ENCODE assay signal across 1 mouse cellular context in genomic region chr9:56950414-56951400, GRCm38 (mm10).
A peak's percentile ranks its signal among the peaks of the same experiment; 100 is the strongest.
TF ChIP-seq lines count a peak whose summit lies in the region.

Snupn (plus strand) TSS chr9:56950878.

TF ChIP-seq in CH12.LX, 34 proteins besides CTCF, POLR2A, EP300 and RAD21 (continued from another document):
- TF ChIP-seq MEF2A (IDR thresholded peaks at IDR 0.05; ENCODE audit: borderline replicate concordance, low read depth, low read length): 0 out of 2 replicates have a peak, but pooled peaks have one; percentile 10
- no peak for TF ChIP-seq MAFK (IDR thresholded peaks at IDR 0.05; ENCODE audit: insufficient replicate concordance, low read length)
- TF ChIP-seq USF1 (IDR thresholded peaks at IDR 0.05; ENCODE audit: low read depth, low read length): no peak
- no peak for TF ChIP-seq ETS1 (conservative IDR thresholded peaks at IDR 0.05; ENCODE audit: low read depth, low read length)
- no peak for TF ChIP-seq UBTF (IDR thresholded peaks at IDR 0.05; ENCODE audit: low read depth, low read length)
- peak; percentile 90; the same call in 1 of the 2 replicates for TF ChIP-seq KAT2A (IDR thresholded peaks at IDR 0.05; ENCODE audit: insufficient replicate concordance, low read length)
- peak; percentile 46; the same call in 1 of the 2 replicates for TF ChIP-seq MAX (IDR thresholded peaks at IDR 0.05; ENCODE audit: low read length)
- TF ChIP-seq TCF12 (IDR thresholded peaks at IDR 0.05; ENCODE audit: low read depth, low read length): peak; percentile 88
- TF ChIP-seq ZC3H11A (IDR thresholded peaks at IDR 0.05; ENCODE audit: low read depth, low read length): no peak
- TF ChIP-seq E2F4 (IDR thresholded peaks at IDR 0.05; ENCODE audit: insufficient replicate concordance, low read depth, low read length): no peak
- TF ChIP-seq ZMIZ1 (IDR thresholded peaks at IDR 0.05; ENCODE audit: low read depth, low read length): peak; percentile 80; the same call in 1 of the 2 replicates
